Mouse (Mus musculus): ENCODE measurements around the gene Gm45521.

DNA sequence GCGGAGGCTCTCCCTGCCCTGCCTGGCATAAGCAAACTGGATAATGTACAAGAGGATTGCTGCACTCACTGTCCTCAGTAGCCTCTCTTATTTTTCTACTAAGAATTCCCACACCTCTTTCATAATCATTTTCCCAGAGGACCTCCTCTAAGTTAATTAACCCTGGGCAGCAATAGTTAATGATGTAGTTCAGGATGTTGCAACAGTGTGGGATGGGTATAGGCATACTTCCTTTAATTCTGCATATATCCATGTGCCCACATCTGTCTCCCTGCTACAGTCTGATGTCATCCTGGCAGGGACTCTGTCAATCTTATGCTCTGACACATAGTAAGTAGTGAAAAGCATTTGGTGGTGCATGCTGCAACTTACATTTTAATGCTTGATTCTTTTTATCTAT, 24.1 kb downstream of the Gm45521 start:
- TF ChIP-seq CTCF (IDR thresholded peaks at IDR 0.05; ENCODE audit: low read depth): no peak
- no peak for TF ChIP-seq EP300 (IDR thresholded peaks at IDR 0.05; ENCODE audit: low read depth)
